Mouse (Mus musculus): Measurements from ENCODE around the gene Tnks1bp1.
A peak's percentile ranks its signal among the peaks of the same experiment; 100 is the strongest.

Gene Tnks1bp1

DNA sequence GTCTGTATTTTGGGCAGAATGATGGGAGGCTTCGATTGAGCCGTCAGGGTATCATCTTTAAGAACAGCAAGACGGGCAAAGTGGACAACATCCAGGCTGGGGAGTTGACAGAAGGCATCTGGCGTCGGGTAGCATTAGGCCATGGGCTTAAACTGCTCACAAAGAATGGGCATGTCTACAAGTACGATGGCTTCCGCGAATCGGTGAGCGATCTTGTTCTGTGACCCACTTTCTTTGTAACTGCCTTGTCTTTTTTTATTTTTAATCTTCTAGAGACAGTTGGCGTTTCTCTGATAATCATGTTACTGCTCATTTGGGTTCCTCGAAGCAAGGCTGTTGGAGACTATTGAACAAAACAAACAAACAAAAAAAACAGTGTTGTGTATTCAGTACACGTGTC lies 9.5 kb upstream of the Tnks1bp1 start:
- no peak for DNase-seq (ENCODE audit: low read depth, low spot score)

GRCm38 (mm10) chr2:85043623-85044022 lies 4.2 kb upstream of the Tnks1bp1 start:
- DNase-seq (ENCODE audit: low read depth, low spot score): no peak

- no peak for DNase-seq (ENCODE audit: low read depth, low spot score)
These were observed 1.6 kb upstream of the Tnks1bp1 start for GRCm38 (mm10) chr2:85046222-85046621.

- DNase-seq (ENCODE audit: low read depth, low spot score): no peak
These were observed 741 bp upstream of the Tnks1bp1 start for GRCm38 (mm10) chr2:85047081-85047480.

GRCm38 (mm10) chr2:85048168-85048751 lies 438 bp downstream of the Tnks1bp1 start:
- peak; percentile 78 for DNase-seq (ENCODE audit: low read depth, low spot score)

DNA sequence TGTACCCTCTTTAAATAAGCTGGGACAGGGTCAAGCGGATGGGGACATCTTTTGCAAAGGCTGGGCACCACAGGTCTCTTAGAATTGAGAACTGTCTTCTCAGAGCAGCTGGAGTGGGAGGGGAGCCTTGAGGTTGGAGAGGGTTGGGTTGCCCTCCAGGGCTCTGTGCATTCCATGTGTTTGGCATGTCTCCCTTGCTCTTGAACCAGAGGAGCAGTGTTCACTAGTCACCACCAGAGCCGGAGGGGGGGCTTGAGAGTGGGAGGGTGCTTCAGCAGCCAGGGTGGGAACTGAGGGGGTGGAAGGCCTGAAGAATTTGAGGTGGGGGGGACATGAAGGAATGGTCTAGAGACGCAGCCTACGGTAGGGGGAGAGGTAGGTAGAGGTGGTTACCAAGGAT lies 1.5 kb downstream of the Tnks1bp1 start:
- DNase-seq (ENCODE audit: low read depth, low spot score): peak; percentile 52

DNA sequence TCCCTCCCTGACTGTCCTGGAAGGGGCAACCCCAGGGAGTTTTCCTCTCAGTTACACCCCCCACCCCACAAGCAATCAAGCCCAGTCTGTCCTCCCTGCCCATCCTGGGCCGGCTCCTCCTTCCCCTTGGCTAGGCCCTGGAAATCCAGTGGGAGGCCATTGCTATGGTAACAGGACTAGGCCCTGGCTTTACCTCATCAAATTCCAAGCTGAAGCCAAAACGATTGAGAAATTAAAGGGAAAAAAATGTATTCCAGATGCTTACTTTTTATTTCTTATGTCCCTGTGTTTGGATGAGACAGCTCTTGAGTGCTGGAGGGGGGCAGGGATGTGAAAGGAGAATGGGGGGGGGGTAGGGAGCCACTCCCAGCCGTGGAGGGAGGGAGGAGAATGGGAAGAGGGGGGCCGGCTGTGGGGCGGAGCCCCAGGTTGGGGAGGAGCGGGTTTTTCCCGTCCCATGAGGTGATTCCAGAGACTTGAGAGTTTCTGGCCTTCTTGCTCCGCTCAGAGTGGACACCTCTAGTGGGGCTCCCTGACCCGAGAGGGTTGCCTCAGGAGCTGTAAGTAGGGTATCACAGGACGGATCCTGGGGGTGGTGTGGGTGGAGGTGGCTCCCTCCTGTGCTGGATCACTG lies 2.3 kb downstream of the Tnks1bp1 start:
- DNase-seq (ENCODE audit: low read depth, low spot score): peak; percentile 92

GRCm38 (mm10) chr2:85050746-85051145 lies 2.9 kb downstream of the Tnks1bp1 start:
- no peak for DNase-seq (ENCODE audit: low read depth, low spot score)

DNA sequence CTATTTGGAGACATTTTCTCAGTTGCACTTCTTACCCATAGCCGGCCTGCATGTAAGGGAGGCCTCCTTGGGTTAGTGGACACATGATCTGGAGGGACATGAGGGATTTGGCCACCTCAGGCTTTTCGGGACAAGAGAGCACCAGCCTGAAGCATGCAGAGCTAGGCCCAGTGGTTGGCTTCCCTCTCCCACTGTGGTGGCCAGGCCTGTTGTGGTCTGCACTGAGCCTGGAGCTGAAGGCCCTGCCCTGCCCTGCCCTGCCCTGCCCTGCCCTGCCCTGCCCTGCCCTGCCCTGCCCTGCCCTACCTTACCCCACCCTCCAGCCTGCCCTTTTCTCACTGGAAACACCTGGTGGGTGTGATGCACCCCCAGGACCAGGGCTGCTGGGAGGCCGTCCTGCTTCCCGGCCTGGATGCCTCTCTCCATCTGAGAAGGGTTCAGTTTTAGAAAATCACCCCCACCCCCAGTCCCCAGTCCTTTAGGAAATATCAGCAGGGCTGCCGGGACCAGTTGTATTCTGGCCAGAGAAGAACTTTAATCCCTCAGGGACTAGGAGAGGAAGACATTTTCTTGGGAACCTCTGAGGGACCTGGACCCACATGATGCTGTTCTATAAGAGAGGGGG lies 5.5 kb downstream of the Tnks1bp1 start:
- DNase-seq (ENCODE audit: low read depth, low spot score): no peak

DNA sequence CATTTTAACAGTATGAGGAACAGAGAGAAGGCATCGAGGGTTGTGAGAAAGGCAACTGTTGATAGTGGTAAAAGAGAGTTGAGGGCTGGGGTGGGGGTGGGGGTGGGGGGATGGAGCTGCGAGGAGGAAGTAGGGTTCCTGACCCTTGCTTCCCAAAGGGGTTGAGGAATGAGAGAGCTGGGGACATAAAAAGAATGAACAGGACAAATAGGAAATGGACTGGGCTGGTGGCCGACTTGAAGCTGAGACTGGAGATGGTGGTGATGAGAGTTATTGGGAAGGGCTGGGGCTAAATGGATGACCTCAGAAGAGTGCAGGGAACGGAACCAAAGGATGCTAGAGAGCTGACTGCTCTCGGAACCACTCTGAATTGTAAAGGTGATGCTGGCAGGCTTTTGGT lies 8.9 kb downstream of the Tnks1bp1 start:
- DNase-seq (ENCODE audit: low read depth, low spot score): no peak

DNA sequence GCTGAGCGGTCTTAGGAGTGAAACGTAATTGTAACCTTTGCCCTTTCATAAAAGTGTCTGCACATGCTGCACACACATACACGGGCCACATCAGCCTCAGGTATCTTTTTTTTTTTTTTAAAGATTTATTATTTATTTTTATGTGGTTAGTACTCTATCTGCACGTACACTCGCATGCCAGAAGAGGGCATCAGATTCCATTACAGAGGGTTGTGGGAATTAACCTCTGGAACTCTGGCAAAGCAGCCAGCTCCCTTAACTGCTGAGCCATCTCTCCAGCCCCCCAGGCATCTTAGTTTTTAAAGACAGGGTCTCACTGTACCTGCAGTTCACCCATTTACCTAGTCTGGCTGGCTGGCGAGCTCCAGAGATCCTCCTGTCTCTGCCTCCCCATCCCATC lies 11.9 kb downstream of the Tnks1bp1 start:
- DNase-seq (ENCODE audit: low read depth, low spot score): no peak

GRCm38 (mm10) chr2:85060591-85061060 lies 12.8 kb downstream of the Tnks1bp1 start:
- DNase-seq (ENCODE audit: low read depth, low spot score): peak; percentile 56

GRCm38 (mm10) chr2:85061107-85061541 lies 13.3 kb downstream of the Tnks1bp1 start:
- DNase-seq (ENCODE audit: low read depth, low spot score): no peak

DNA sequence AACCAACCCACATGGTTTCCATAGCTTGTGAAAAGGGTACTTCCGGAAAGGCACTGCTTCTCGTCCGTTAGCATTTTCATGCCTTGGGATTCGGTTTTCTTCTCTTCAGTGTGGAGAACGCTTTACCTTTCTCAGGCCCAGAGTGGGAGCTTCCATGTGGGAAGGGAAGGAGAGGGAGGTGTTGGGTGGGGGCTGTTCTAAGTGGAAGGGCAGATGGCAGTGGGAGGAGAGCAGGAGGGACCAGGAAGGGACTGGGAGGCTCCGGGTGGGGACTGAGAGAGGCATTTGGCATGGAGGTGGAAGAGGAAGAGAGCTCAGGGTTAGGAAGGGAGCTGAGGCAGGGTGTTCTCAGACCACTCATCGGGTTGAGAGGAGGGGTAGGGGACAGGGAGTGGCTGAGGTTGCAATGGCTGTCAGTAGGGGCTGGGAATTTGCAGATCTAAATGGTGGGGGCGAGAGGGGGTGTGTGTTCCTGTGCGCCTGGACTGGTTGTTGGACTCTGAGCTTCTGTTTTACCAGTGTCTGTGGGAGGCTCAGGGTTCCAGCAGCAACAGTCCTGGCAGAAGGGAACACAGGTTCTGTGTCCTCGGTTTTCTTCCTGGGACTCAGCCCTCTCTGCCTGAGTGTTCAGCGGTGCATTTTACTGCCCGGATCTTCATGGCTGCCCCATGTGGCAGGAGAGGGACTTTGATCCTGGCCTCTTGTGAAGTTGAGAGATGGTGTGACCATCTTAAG lies 17.5 kb downstream of the Tnks1bp1 start:
- no peak for DNase-seq (ENCODE audit: low read depth, low spot score)

- DNase-seq (ENCODE audit: low read depth, low spot score): no peak
These were observed 19.1 kb downstream of the Tnks1bp1 start for GRCm38 (mm10) chr2:85066937-85067336.

DNA sequence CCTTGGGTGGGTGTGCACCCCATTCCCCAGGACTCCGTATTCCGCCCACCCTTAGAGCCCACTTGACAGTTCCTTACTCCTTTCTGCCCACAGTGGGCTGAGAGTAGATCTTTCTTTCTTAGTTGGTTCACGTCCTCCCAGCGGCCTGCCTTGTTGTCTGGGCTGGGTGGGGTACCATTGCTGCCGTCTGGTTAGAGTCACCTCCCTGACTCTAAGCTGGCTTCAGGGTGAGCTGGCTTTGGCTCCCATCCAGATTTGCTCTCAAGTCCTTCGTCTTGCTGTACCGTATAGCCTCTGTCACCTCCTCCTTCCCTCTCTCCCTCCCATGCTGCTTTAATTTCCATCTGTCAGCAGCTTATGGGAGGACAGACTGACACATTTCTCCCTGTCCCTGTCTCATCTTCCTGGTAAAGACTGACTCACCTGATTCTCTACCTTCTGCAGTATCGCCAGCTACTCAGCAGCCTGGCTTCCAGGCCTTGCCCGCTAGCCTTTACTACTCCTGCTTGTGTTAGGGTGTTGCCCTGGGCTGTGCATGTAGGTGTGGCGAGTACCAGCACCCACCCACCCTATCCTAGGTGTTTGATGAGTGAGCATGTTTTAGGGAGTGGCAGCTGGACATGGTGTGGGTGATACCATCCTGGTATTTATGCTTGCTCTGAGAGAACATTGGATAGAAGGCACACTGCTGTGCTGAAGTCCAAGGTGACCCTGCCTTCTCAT lies 20.2 kb downstream of the Tnks1bp1 start:
- DNase-seq (ENCODE audit: low read depth, low spot score): no peak

GRCm38 (mm10) chr2:85068626-85069025 lies 20.8 kb downstream of the Tnks1bp1 start:
- no peak for DNase-seq (ENCODE audit: low read depth, low spot score)

GRCm38 (mm10) chr2:85070086-85070485 lies 22.3 kb downstream of the Tnks1bp1 start:
- DNase-seq (ENCODE audit: low read depth, low spot score): no peak

GRCm38 (mm10) chr2:85071921-85072320 lies 24.1 kb downstream of the Tnks1bp1 start:
- DNase-seq (ENCODE audit: low read depth, low spot score): no peak

- no peak for DNase-seq (ENCODE audit: low read depth, low spot score)
These were observed 25.9 kb downstream of the Tnks1bp1 start for GRCm38 (mm10) chr2:85073751-85074150.

All from skeletal muscle tissue, adult 2 months (tissue).